Mouse (Mus musculus) myocyte (in vitro differentiated cells): ENCODE data around the gene Xrra1. TPM values are rescaled to one million over a fixed set of nuclear protein-coding genes. Genes with fewer than 3 reads are reported as not detected.

Source experiments
- H3K27me3 ChIP-seq: one replicate; pipeline ENCODE4 v1.6.1; 2011; ENCODE audit not compliant: control insufficient read depth, insufficient read depth, insufficient read length
- H3K36me3 ChIP-seq: one replicate; pipeline ENCODE4 v1.6.1; 2011; ENCODE audit not compliant: control insufficient read depth, insufficient read depth
- H3K4me2 ChIP-seq: one replicate; pipeline ENCODE4 v1.6.1; 2011; ENCODE audit warnings: low read depth, control low read depth
- H3K4me3 ChIP-seq: one replicate; pipeline ENCODE4 v1.5.1; 2011; ENCODE audit warnings: mild to moderate bottlenecking, control low read depth, moderate library complexity
- H3K79me2 ChIP-seq: one replicate; pipeline ENCODE4 v1.6.1; 2011; ENCODE audit not compliant: control insufficient read depth, insufficient read depth
- H3ac ChIP-seq: one replicate; pipeline ENCODE4 v1.6.1; 2011; ENCODE audit not compliant: control insufficient read depth, insufficient read length
- CEBPB ChIP-seq: IDR thresholded peaks from 2 replicates; pipeline ENCODE4 v1.6.1; 2011; ENCODE audit warnings: mild to moderate bottlenecking, moderate library complexity; ENCODE audit not compliant: poor library complexity, insufficient read depth, severe bottlenecking
- E2F4 ChIP-seq: IDR thresholded peaks from one replicate; pipeline ENCODE4 v1.6.1; 2011; ENCODE audit warnings: mild to moderate bottlenecking, control low read depth, moderate library complexity; ENCODE audit not compliant: insufficient read depth
- MAX ChIP-seq: IDR thresholded peaks from one replicate; pipeline ENCODE4 v1.6.1; 2011; ENCODE audit warnings: low read depth, mild to moderate bottlenecking, control low read depth
- MYOD1 ChIP-seq, 3 experiments: IDR thresholded peaks; one replicate each; pipeline ENCODE4 v1.6.1; 2011; ENCODE audit warnings: control low read depth in 2 of 3, low read depth in 2 of 3, mild to moderate bottlenecking in 2 of 3, moderate library complexity in 1 of 3; ENCODE audit not compliant: insufficient read length in 2 of 3, control insufficient read depth in 1 of 3
- MYOG ChIP-seq, 3 experiments: IDR thresholded peaks; one replicate each; pipeline ENCODE4 v1.6.1; 2011; ENCODE audit warnings: control low read depth in 2 of 3, low read depth in 2 of 3, mild to moderate bottlenecking in 2 of 3; ENCODE audit not compliant: insufficient read length in 2 of 3, control insufficient read depth in 1 of 3, insufficient read depth in 1 of 3
- POLR2A ChIP-seq: IDR thresholded peaks from one replicate; pipeline ENCODE4 v1.6.1; 2011; ENCODE audit warnings: low read depth, mild to moderate bottlenecking, control low read depth, moderate library complexity; ENCODE audit not compliant: insufficient read length
- POLR2AphosphoS2 ChIP-seq: IDR thresholded peaks from one replicate; pipeline ENCODE4 v1.6.1; 2011; ENCODE audit warnings: low read depth, control low read depth; ENCODE audit not compliant: insufficient read length
- REST ChIP-seq: IDR thresholded peaks from one replicate; pipeline ENCODE4 v1.6.1; 2011; ENCODE audit warnings: mild to moderate bottlenecking, control low read depth, moderate library complexity; ENCODE audit not compliant: insufficient read depth, insufficient read length
- SRF ChIP-seq: IDR thresholded peaks from one replicate; pipeline ENCODE4 v1.6.1; 2011; ENCODE audit warnings: low read depth; ENCODE audit not compliant: control insufficient read depth, insufficient read length
- TCF12 ChIP-seq: IDR thresholded peaks from one replicate; pipeline ENCODE4 v1.6.1; 2011; ENCODE audit warnings: mild to moderate bottlenecking, control low read depth; ENCODE audit not compliant: poor library complexity, insufficient read depth, severe bottlenecking
- TCF3 ChIP-seq: IDR thresholded peaks from one replicate; pipeline ENCODE4 v1.6.1; 2011; ENCODE audit warnings: low read depth, control low read depth; ENCODE audit not compliant: insufficient read length
- USF1 ChIP-seq: IDR thresholded peaks from one replicate; pipeline ENCODE4 v1.6.1; 2011; ENCODE audit warnings: low read depth, mild to moderate bottlenecking, control low read depth, moderate library complexity
- polyA plus RNA-seq: library from polyadenylated mRNA; unstranded; fragments of >200 nt; fragmentation: generic; extraction: Trizol; gene quantifications from one replicate; pipeline ENCODE4 v1.2.1, GENCODE M21; 2012; ENCODE audit warnings: missing spikeins

Xrra1 gene
- polyA plus RNA-seq, 1 experiment: 0.31 TPM

GRCm38 (mm10) chr7:99821953-99822352 lies 37.0 kb upstream of the Xrra1 start:
- Histone ChIP-seq H3K27me3 (no peaks in the 10 kb centered on the region), H3ac (no peak overlapping the region), H3K4me3 (no peak overlapping the region), H3K4me2 (no peak overlapping the region), H3K79me2 (no peaks in the 10 kb centered on the region), H3K36me3 (no peaks in the 10 kb centered on the region)
- TF ChIP-seq POLR2AphosphoS2: no peak
- TF ChIP-seq CEBPB: no peak
- no peak for TF ChIP-seq TCF12
- TF ChIP-seq REST: no peak
- TF ChIP-seq USF1: no peak
- no peak for TF ChIP-seq POLR2A
- no peak for TF ChIP-seq SRF
- TF ChIP-seq TCF3: no peak
- TF ChIP-seq MYOD1 (IDR thresholded peaks at IDR 0.05; ENCODE audit: control insufficient read depth in 1 of 3, insufficient read length in 2 of 3, low read depth in 2 of 3): no peak
- TF ChIP-seq MAX: no peak
- no peak for TF ChIP-seq E2F4
- no peak for TF ChIP-seq MYOG (IDR thresholded peaks at IDR 0.05; ENCODE audit: control insufficient read depth in 1 of 3, insufficient read depth in 1 of 3, insufficient read length in 2 of 3, low read depth in 2 of 3)

- Histone ChIP-seq H3K4me2 (no peak overlapping the region), H3K4me3 (no peak overlapping the region), H3K27me3 (no peaks in the 10 kb centered on the region), H3ac (no peak overlapping the region), H3K79me2 (no peaks in the 10 kb centered on the region), H3K36me3 (no peaks in the 10 kb centered on the region)
- TF ChIP-seq E2F4: no peak
- no peak for TF ChIP-seq TCF3
- no peak for TF ChIP-seq SRF
- TF ChIP-seq POLR2A: no peak
- TF ChIP-seq REST: no peak
- no peak for TF ChIP-seq CEBPB
- TF ChIP-seq MAX: no peak
- no peak for TF ChIP-seq TCF12
- no peak for TF ChIP-seq MYOG (IDR thresholded peaks at IDR 0.05; ENCODE audit: control insufficient read depth in 1 of 3, insufficient read depth in 1 of 3, insufficient read length in 2 of 3, low read depth in 2 of 3)
- no peak for TF ChIP-seq POLR2AphosphoS2
- no peak for TF ChIP-seq MYOD1 (IDR thresholded peaks at IDR 0.05; ENCODE audit: control insufficient read depth in 1 of 3, insufficient read length in 2 of 3, low read depth in 2 of 3)
- no peak for TF ChIP-seq USF1
These were observed 36.5 kb upstream of the Xrra1 start for GRCm38 (mm10) chr7:99822426-99822825.

GRCm38 (mm10) chr7:99823045-99823663 lies 35.8 kb upstream of the Xrra1 start:
- no peaks in the 10 kb centered on the region for H3K36me3 ChIP-seq
- H3K79me2 ChIP-seq: no peaks in the 10 kb centered on the region
- TF ChIP-seq POLR2AphosphoS2 (no peak), TCF3 (no peak), REST (no peak), TCF12 (no peak), MYOG (IDR thresholded peaks at IDR 0.05; ENCODE audit: control insufficient read depth in 1 of 3, insufficient read depth in 1 of 3, insufficient read length in 2 of 3, low read depth in 2 of 3) (no peak), MAX (no peak), USF1 (no peak)
- no peak overlapping the region for H3K4me2 ChIP-seq
- H3K27me3 ChIP-seq: no peaks in the 10 kb centered on the region
- no peak overlapping the region for H3K4me3 ChIP-seq
- no peak overlapping the region for H3ac ChIP-seq

- no peaks in the 10 kb centered on the region for H3K36me3 ChIP-seq
- no peaks in the 10 kb centered on the region for H3K79me2 ChIP-seq
- H3K4me3 ChIP-seq: no peak overlapping the region
- H3ac ChIP-seq: no peak overlapping the region
- no peak overlapping the region for H3K4me2 ChIP-seq
- H3K27me3 ChIP-seq: no peaks in the 10 kb centered on the region
- no peak for TF ChIP-seq POLR2AphosphoS2
These were observed 34.0 kb upstream of the Xrra1 start for GRCm38 (mm10) chr7:99824649-99825483.

GRCm38 (mm10) chr7:99825511-99825910 lies 33.4 kb upstream of the Xrra1 start:
- no peaks in the 10 kb centered on the region for H3K36me3 ChIP-seq
- H3ac ChIP-seq: no peak overlapping the region
- no peak overlapping the region for H3K4me2 ChIP-seq
- no peak overlapping the region for H3K4me3 ChIP-seq
- TF ChIP-seq MAX: no peak
- no peak for TF ChIP-seq REST
- TF ChIP-seq TCF3: no peak
- no peak for TF ChIP-seq CEBPB
- no peak for TF ChIP-seq USF1
- no peak for TF ChIP-seq SRF
- TF ChIP-seq MYOD1 (IDR thresholded peaks at IDR 0.05; ENCODE audit: control insufficient read depth in 1 of 3, insufficient read length in 2 of 3, low read depth in 2 of 3): no peak
- H3K27me3 ChIP-seq: no peaks in the 10 kb centered on the region
- no peaks in the 10 kb centered on the region for H3K79me2 ChIP-seq
